Mouse (Mus musculus) cerebellum, adult (tissue): Measurements from ENCODE around the gene Avil.

Experiments
- ATAC-seq: cut with Nextera tagmentation; 2 replicates; pipeline ENCODE4 v1.9.2; 2017; ENCODE audit warnings: mild to moderate bottlenecking, moderate library complexity, mixed read lengths; ENCODE audit not compliant: insufficient number of reproducible peaks, low FRiP score, low TSS enrichment

Gene Avil

GRCm38 (mm10) chr10:127003806-127004205 lies 3.3 kb downstream of the Avil start:
- no peak for ATAC-seq

GRCm38 (mm10) chr10:127016488-127016887 lies 16.0 kb downstream of the Avil start:
- ATAC-seq: no peak

- no peak for ATAC-seq
Measured at GRCm38 (mm10) chr10:127017071-127017470, 16.6 kb downstream of the Avil start.

- no peak for ATAC-seq
Measured at GRCm38 (mm10) chr10:127018422-127018821, 17.9 kb downstream of the Avil start.

GRCm38 (mm10) chr10:127030336-127031296 lies 30.1 kb downstream of the Avil start, which contains the start of gene Tsfm:
Tsfm (minus strand) TSS chr10:127030840.
- ATAC-seq: peak; percentile 72

- ATAC-seq: no peak
Measured at GRCm38 (mm10) chr10:127033301-127033741, 32.8 kb downstream of the Avil start.

GRCm38 (mm10) chr10:127036273-127036672 lies 35.8 kb downstream of the Avil start:
- ATAC-seq: no peak

- ATAC-seq: no peak
Measured at GRCm38 (mm10) chr10:127037641-127038040, 37.1 kb downstream of the Avil start.

- no peak for ATAC-seq
Measured at GRCm38 (mm10) chr10:127040569-127041214, 40.2 kb downstream of the Avil start.

- peak; percentile 43; the same call in 1 of the 2 replicates for ATAC-seq
Measured at GRCm38 (mm10) chr10:127041274-127041766, 40.8 kb downstream of the Avil start, which contains the start of the genes Mettl1 and Eef1akmt3. Mettl1 (plus strand) TSS chr10:127041414. Eef1akmt3 (minus strand) TSS chr10:127041513.

- peak; percentile 81 for ATAC-seq
Measured at GRCm38 (mm10) chr10:127041774-127042338, 41.3 kb downstream of the Avil start.

GRCm38 (mm10) chr10:127042468-127043115 lies 42.1 kb downstream of the Avil start:
- ATAC-seq: no peak

GRCm38 (mm10) chr10:127043187-127043586 lies 42.7 kb downstream of the Avil start:
- ATAC-seq: no peak

GRCm38 (mm10) chr10:127047954-127048353 lies 47.4 kb downstream of the Avil start, which contains the start of gene Cyp27b1:
Cyp27b1 (plus strand) TSS chr10:127048250.
- no peak for ATAC-seq

GRCm38 (mm10) chr10:127048608-127049394 lies 48.3 kb downstream of the Avil start:
- no peak for ATAC-seq

- no peak for ATAC-seq
Measured at GRCm38 (mm10) chr10:127049395-127050118, 49.0 kb downstream of the Avil start.

- ATAC-seq: no peak
Measured at GRCm38 (mm10) chr10:127050119-127050474, 49.6 kb downstream of the Avil start.

- no peak for ATAC-seq
Measured at GRCm38 (mm10) chr10:127054646-127055045, 54.1 kb downstream of the Avil start.

GRCm38 (mm10) chr10:127055406-127055805 lies 54.9 kb downstream of the Avil start:
- ATAC-seq: no peak
